Mouse (Mus musculus) thymus, postnatal 10 days (tissue): Measurements from ENCODE around the gene Gadd45gip1.
"Not testable (repeated sequence)": the region's sequence is repeated elsewhere in the genome, so short reads cannot be mapped to it uniquely, and the experiment has no call there.

ENCODE experiments used
- DNase-seq, 2 experiments: peaks; one replicate each; pipeline ENCODE4 v3.0.0; 2021; ENCODE audit warnings: low spot score in 2 of 2

Gadd45gip1 gene

DNA sequence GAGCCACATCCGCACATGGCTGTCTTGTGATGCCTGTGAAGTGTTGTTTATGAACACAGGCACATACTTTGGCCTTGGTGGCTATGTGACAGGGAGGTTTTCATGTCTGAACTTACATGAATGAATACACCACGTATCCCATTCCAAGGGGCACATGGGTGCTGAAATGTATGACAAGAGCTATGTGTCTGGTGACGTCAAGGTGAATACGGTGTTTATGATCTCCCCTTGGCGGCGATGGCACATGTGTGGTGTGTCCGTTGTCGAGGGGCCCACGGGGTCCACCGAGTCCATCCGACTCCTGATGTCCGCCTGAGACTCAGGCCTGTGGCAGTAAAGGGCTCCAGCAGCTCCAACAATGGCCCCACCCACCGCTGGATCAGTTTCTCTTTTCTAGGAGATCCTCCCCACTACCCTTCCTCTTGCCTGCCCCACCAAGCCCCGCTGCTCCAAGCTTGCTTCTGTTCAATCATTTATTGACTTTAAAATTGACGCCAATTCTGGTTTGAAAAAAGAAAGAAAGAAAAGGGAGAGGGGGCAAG lies 34.0 kb upstream of the Gadd45gip1 start:
- no peak for DNase-seq

DNA sequence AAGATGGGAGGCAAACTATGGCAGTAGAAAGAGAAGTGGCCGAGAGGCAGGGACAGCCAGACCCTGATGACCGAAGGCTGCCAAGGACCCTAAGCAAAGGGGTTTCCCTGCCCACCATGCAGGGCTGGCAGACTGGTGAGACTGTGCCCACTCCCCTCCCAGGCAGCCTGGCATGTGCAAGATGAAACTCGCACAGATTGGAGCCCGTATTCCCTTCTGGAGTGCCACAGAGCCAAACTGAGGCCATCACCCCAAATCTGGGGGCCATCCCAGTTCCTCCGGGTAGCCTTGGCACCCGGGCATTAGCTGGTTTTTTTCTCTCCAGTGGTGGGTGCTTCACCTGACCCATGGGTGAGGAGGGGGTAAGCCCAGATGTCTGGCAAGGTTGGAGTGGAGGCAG lies 33.4 kb upstream of the Gadd45gip1 start:
- DNase-seq = no peak

DNA sequence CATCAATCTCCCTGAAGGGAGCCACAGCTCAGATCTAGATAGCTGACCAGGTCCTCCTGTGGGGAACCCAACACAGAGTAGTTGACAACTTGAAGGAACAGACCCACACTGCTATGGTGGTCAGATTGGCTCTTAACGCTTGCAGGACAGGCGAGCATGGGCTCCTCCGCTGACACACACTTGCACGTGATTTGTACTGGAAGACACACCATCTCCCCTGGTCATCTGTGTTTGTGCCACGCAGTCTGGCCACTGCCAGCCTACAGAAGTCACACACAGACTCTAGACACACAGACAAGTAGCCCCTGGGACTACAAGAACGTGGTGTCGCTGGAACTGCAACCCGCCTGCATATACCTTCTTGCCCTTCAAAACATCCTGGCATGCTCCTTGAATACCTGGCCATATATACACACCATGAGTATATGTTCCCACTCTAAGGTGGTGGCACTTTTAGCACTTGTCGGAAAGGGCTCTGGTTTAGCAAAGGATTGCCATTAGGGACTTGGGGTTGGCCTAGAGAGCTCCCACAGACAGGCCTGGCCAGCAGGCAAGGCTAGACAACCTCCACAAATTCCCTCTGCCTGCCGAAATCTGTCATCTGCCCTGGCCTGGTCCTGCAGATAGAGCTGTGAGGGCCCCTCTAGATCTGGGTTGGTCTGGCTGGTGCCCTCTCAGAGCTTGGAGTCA lies 32.7 kb upstream of the Gadd45gip1 start:
- no peak for DNase-seq

DNA sequence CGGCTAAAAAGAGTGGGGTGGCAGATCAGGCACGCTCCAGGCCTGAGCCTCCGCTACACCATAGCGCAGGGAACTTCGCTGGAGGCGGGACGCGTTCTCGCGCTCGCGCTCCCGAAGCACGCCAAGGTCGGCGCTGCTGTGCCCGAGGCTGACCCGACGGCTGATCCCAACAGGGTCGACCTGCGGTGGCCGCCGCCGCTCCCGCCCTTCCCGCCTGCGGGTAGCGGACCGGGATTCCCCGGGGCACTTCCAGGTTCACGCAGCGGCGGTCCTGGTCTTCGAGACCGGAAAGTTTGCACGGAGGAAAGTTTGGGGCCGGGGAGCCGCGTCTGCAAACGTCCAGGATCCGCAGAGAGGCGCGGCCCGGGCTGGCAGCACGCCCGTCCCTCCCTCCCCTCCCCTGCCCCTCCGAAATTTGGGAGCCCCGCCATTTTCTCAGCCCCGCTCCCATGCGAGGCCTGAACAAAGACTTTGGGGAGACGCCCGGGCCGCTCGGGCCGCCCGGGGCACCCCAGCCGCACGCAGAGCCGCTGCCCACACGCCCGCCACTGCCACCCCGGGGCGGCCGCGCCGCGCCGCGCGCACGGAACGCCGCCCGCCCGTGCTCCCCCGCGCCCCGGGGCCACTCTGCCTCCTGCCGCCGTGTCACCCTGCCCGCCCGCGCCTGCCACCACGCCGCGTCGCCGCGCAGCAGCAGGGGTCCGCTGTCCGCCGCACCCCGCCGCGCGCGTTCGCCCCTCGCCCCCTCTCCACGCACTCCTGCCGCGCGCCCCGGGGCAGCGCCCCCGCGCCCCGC lies 32.0 kb upstream of the Gadd45gip1 start:
- no peak for DNase-seq

DNA sequence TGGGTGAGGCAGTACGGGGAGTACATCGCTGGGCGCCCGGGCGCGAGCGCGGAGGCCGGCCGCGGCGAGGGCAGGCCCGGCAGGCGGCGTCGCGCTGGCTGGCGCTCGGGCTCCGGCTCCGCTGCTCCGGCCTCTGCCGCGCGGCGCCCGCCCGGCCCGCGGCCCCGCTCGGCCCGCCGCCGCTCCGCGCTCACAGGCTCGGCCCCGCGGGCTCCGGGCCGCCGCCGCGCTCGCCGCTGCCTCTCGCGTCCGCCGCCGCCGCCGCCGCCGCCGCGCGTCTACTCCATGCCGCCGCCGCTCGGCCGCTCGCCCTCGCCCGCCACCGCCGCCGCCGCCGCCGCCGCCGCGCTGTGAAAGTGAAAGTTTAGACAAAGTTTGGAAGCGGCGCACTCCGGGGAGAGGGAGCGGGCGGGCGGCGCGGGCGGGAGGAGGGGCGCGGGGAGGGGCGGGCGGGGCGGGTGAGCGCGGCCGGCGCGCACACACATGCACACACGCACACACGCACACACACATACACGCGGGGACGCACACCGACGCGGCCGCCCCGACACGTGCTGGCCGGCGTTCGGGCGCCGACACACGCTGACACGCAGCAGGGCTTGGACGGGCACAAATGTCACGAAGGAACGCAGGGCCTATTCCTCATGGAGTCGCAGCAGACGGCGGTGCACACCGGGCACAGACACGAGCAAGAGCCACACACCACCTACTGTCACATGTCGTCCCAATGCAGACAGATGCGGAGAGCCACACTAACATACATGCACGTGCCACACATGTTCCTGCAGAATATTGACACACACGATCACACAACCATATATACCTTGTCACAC lies 31.1 kb upstream of the Gadd45gip1 start, which contains the start of gene Nfix:
Nfix (minus strand) TSS at position 346 of the 833 bp plus-strand sequence.
- DNase-seq = peak in 1 of 2 experiments; percentile 39

DNA sequence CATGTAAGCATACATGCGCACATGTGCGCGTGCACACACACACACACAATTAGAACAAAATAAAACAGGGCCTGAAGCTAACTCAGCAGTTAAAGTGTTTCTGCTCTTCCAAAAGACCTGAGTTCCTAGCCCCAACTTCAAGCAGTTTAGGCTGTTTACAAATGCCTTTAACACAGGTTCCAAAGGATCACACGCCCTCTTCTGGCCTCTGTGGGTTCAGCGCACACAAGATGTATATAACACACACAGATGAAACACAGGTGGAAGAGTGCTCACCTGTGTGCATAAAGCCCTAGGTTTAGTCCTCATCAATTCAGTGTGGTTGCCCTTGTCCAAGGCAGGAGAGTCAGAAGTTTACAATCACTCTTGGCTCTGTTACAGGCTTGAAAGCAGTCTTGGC lies 25.3 kb upstream of the Gadd45gip1 start:
- no peak for DNase-seq

DNA sequence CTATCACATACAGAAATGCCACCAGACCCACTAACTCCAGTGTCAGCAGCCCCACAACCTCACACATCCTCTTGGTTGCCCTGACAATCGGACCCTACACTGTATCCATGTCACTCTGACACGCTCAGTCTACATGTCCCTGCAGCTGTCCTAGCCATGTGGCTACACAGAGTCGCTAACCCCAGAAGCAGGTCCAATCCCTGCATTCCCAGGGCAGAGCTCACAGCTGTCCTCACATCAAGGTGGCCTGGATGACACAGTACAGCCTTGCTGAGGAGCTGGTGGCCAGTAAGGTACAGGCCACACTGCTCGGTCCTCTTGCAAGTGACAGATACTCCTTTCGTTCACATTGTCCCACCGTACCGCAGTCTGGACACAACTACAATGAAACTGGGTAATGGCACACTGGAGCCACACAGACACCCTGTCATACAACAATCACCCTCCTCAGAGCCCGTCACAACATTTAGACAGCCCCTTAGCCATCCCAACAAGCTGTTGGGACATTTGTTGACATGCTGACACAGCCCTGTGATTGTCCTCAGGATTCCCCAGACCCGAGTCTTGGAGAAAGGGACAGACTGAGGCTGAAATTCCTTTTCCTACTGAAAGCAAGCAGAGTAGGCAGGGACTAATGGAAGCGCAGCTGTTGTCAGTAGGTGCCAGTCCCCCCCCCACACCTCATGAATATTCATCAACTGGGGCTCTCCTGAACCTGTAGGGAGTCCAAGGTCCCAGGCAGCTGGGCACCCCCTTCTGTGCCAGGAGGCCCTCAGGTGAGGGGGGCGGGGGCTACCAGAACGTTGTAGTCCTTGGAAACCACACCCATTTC lies 22.0 kb upstream of the Gadd45gip1 start:
- no peak for DNase-seq

DNA sequence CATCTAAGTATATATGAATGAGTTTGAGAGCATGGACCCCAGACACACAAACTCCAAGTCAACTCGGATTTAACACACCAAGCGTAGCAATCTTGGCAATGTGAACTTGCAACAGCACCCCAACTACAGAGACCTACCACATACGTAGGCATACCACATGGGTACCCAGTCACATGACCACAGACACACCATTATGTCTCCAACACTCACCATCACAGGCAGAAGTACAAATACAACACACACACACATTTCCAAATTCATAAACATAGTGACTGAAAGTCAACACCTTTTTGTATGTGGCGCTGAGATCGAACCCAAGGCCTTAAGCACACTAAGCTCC lies 21.4 kb upstream of the Gadd45gip1 start:
- no peak for DNase-seq

DNA sequence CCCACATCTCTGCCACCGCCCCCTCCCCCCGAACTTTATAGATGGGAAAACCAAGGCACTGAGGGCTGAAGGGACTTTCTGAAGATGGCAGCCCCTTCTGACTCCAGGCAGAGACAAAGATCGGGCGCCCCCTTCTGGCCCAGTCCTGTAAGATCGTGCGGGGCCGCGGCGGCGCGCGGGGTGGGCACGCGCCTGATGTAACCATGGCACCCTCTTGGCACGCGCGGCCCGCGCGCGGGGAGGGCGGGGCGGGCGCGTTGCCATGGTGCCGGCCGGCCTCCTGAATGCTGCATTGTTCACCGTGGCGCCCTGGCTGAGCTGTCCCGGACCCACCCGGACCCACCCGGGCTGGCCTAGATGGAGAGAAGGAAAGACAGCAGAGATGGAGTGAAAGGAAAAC lies 20.4 kb upstream of the Gadd45gip1 start:
- peak; percentile 71 to 87 for DNase-seq

DNA sequence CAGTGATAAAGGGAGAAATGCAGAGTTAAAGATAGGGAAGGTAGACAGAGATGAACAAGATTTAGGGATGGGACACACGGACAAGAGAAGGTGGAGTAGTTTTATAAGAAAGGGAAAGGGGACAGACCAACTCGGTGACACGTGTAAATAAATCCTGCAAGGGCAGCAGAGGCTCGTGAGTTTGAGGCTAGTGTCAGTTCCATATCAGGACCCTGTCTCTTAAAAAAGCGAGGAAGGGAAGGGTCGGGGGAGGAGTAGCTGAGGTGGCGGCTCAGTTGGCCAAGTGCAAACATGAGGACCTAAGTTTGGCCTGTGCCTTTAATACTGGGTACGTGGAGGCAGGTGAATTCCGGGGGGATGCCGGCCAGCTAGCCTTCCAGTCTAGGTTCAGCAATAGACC lies 20.0 kb upstream of the Gadd45gip1 start:
- no peak for DNase-seq

DNA sequence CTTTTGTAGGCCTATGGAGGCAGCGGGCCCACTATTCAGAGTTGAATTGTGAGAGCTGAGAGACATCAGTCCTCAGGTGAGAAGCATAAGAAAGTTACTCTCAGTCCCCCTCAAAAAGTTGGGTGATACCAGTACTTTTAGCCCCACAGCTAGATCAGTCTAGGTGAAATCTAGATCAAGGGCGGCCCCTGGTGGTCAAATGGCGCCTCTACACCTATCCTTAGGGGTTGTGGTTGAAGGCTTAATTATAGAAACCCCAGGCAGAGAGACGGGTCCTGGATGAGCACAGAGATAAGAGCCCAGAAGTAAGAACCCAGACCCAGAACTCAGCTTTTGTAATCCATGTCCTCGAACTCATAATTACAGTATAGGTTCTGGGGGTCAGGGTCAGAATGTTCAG lies 18.3 kb upstream of the Gadd45gip1 start:
- DNase-seq = peak; percentile 54 to 82

DNA sequence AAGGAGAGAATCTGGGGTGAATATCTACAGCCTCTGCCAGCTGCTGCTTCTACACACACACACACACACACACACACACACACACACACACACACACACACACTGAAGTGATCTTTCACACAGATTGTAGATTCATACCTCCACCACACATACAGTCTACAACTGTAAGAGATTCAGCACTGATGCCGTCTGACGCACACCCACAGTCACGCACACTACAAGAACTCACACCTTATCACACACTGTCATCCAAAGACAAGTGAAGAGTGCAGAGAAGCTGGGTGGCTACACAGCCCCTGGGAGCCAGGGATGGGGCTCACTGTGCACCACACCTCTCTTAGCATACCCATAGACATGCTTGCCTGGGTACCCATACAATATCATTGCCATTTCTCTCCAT lies 17.5 kb upstream of the Gadd45gip1 start:
- DNase-seq = no peak

DNA sequence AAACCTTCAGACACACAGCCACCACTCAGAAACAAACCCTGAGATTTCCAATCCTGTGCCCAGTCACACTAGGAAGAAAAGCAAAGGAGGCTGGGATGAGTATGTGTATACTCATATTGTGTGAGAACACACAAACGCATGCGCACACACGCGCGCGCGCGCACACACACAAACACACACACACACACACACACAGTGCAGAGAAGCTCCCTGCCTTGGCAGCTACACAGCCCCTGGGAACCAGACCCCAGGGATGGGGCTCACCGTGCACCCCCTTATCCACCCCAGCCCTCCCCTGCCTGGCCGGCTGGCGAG lies 17.1 kb upstream of the Gadd45gip1 start:
- no peak for DNase-seq

DNA sequence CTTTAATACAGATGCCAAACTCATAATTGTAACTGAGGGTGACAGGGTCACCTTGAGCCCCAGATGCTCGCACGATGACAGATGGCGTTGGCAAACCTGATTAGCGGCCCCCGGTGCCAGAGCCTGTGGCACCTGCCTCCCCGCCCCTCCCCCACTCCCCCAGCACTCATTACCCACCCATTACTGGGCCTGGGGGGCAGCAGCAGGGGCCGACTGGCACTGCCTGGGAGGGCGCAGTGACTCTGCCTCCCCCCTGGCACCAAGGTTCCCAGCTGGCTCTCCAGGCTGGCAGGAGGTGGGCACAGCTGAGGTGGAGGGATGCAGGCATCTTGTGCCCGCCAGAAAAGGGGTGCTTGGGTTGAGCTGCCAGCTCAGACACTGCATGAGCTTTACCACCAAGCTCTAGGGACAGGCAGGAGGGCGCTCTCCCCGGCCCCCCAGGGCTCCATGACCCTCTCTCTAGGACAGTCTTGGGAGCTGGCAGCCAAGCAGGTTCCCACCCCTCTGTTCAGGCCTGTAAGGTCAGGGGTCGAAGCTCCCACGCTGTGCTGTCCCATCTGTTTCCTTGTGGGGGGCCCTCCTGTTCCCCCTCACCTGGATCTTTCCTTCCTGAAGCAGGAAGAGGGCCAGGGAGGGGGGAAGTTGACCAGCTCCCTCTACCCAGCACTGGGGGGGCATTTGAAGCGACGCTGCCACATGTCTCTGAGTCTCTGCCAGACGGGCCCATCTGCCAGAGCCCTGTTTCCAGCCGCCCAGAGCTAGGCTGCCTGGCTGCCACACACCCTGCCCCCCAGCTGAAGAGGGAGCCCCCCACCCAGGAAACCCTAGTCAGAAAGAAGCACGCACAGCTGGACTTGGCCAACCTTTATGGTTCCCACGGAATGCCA lies 16.5 kb upstream of the Gadd45gip1 start:
- no peak for DNase-seq

DNA sequence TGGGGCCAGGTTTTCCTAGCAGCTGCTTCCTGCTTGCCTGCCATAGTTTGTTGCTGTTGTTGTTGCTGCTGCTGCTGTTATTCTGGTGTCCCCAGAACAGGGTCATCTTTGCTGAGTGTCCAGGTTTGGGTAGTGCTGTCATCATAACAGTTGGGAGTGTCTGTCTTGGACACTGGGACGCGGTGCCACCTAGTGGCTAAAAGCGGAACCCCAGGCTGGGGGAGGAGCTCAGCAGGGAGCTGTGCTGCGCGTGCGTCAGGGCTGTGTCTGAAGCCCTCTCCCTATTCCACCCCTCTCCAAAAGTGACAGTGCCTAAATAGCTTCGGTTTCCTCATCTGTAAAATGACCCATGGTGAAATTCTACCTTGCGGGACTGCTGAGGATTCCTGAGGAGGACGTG lies 15.8 kb upstream of the Gadd45gip1 start:
- DNase-seq = peak; percentile 83 to 96

DNA sequence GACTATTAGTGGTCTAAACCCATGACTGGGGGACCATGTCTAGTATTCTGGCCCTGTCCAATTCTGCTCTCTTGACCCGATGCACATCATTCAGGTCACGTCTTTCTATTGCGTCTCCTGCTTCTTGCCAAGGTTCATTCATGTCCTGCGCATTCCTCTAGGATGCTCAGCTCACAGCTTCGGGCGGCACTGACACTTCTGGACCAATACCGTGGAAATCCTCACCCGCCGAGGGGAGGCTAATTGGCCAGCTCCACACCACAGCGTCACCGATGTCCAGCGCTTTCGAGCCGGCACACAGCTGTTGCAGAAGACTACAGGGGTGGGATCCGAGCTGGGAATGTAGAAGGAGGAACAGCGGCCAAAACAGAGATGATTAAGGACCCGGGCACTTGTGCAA lies 15.2 kb upstream of the Gadd45gip1 start:
- no peak for DNase-seq

DNA sequence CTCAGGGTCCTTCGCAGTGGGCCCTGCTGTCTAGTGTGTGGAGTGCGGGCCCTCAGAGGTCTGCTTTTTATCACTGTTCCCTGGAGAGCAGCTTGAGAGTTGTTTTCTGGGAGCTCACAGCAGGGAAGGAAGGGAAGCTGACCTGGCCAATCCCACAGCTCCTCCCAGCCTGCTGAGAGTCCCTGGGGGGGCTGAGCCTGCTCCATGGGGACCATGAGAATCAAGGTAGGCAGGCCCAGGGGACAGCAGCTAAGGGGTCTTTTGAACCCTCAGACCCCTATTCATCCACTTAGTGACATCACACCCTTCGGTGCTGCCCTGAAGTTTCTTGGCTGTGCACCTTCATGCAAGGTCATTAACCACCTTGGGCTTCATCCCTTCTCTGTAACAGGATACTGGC lies 8.6 kb upstream of the Gadd45gip1 start, which contains the start of gene Dand5:
Dand5 (minus strand) TSS at position 101 of the 400 bp plus-strand sequence.
- DNase-seq = no peak

DNA sequence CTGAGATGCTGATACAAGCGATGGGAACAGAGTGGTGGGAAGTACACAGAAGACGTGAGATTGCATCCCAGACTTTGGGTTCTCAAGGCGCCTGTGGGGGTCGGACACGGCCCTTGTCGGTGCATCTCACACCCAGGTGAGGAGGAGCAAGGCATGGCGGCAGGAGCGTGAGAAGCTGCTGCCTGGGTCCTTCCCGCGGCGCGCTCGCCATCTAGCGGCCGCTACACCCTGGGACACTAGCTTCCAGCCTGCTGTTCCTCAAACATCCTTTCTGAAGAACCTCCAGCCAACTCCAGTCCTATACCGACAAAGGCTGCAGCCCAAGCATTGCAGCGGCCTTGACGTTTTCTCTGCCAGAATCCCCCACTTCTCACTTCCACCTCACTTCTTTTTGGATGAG lies 7.7 kb upstream of the Gadd45gip1 start:
- peak; percentile 28 to 66 for DNase-seq

DNA sequence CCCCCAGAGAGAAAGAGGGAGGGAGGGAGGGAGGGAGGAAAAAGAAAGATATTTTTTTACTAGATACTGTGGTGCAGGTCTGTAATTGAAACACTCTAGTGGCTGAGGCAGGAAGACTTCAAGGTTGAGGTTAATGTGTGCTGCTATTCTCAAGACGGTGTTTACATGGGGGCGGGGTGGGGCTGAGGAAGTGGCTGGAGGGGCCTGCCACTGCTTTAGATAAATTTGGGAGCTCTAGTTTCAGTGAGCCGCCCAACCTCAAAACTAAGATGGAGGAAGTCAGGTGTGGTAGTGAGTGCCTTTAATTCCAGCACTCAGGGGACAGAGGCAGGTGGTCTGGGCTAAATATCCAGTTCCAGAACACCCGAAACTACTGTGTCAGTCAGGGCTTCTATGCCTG lies 5.7 kb upstream of the Gadd45gip1 start:
- DNase-seq = peak in 1 of 2 experiments; percentile 29

DNA sequence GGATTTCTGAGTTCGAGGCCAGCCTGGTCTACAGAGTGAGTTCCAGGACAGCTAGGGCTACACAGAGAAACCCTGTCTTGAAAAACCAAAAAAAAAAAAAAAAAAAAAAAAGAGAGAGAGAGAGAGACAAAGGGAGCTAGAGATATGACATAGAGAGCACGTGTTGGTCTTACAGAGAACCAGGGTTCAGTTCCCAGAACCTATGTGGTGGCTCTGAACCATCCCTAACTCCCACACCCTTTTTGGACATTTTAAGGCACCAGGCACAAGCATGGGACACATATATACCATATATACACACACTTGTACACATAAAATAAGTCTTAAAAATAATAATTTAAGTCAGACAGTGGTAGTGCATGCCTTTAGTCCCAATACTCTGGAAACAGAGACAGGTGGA lies 4.8 kb upstream of the Gadd45gip1 start:
- DNase-seq = not testable (repeated sequence)
